Mouse (Mus musculus) ovary, postnatal 36 days (tissue): ENCODE measurements around the gene Col9a2.

Experiments used
- DNase-seq: peaks from one replicate; pipeline ENCODE4 v3.0.0; 2022; ENCODE audit warnings: low spot score, mixed read lengths

The Col9a2 gene

GRCm38 (mm10) chr4:121039331-121040115, at the start of gene Col9a2:
Gene Col9a2 (plus strand): TSS chr4:121039385.
- peak; percentile 30 for DNase-seq

- no peak for DNase-seq
These were observed 46.9 kb upstream of the Col9a2 start for GRCm38 (mm10) chr4:120992284-120992683.

- no peak for DNase-seq
These were observed 46.2 kb upstream of the Col9a2 start for GRCm38 (mm10) chr4:120993025-120993424.

GRCm38 (mm10) chr4:120995911-120996310, 43.3 kb upstream of the Col9a2 start:
- DNase-seq = no peak

GRCm38 (mm10) chr4:121001042-121001441, 38.1 kb upstream of the Col9a2 start:
- no peak for DNase-seq

GRCm38 (mm10) chr4:121001659-121002058, 37.5 kb upstream of the Col9a2 start:
- DNase-seq = no peak

- DNase-seq = no peak
These were observed 36.6 kb upstream of the Col9a2 start for GRCm38 (mm10) chr4:121002400-121003171.

GRCm38 (mm10) chr4:121003611-121004091, 35.5 kb upstream of the Col9a2 start:
- DNase-seq = no peak

- DNase-seq = no peak
These were observed 34.5 kb upstream of the Col9a2 start for GRCm38 (mm10) chr4:121004679-121005078.

- no peak for DNase-seq
These were observed 32.2 kb upstream of the Col9a2 start for GRCm38 (mm10) chr4:121007006-121007405.

- no peak for DNase-seq
These were observed 31.0 kb upstream of the Col9a2 start for GRCm38 (mm10) chr4:121008071-121008745.

GRCm38 (mm10) chr4:121009151-121009550, 30.0 kb upstream of the Col9a2 start:
- DNase-seq = no peak

- DNase-seq = no peak
These were observed 28.2 kb upstream of the Col9a2 start for GRCm38 (mm10) chr4:121010770-121011549.

GRCm38 (mm10) chr4:121014594-121015267, 24.5 kb upstream of the Col9a2 start:
- DNase-seq = no peak

- no peak for DNase-seq
These were observed 23.9 kb upstream of the Col9a2 start for GRCm38 (mm10) chr4:121015268-121015659.

GRCm38 (mm10) chr4:121016021-121016898, 22.9 kb upstream of the Col9a2 start:
- no peak for DNase-seq

GRCm38 (mm10) chr4:121016928-121017657, 22.1 kb upstream of the Col9a2 start, which contains the start of gene Smap2:
Gene Smap2 (minus strand): TSS chr4:121017247.
- peak; percentile 99 for DNase-seq

- no peak for DNase-seq
These were observed 20.9 kb upstream of the Col9a2 start for GRCm38 (mm10) chr4:121018250-121018649.
